Mouse (Mus musculus) embryonic facial prominence, embryonic 11.5 days (tissue): ENCODE data around the gene Uts2. TPM values are rescaled to one million over a fixed set of nuclear protein-coding genes. Genes with fewer than 3 reads are reported as not detected.

ENCODE experiments used
- ATAC-seq: fragments of 200-750 bp; cut with Nextera tagmentation; replicated peaks from 2 replicates; pipeline ENCODE4 v1.8.0; 2017; ENCODE audit warnings: low read depth; ENCODE audit not compliant: insufficient number of reproducible peaks, low FRiP score, low TSS enrichment
- DNase-seq: peaks from one replicate; pipeline ENCODE4 v3.0.0-alpha.2; 2015; ENCODE audit warnings: low spot score
- H3K27ac ChIP-seq: fragments of 300-500 bp; sonication (generic); replicated peaks from 2 replicates; pipeline ENCODE4 v1.5.1; 2014; ENCODE audit warnings: mild to moderate bottlenecking, low read depth, low read length, control low read depth
- H3K27me3 ChIP-seq: fragments of 300-500 bp; sonication (generic); 2 replicates; pipeline ENCODE4 v1.6.1; 2014; ENCODE audit warnings: mild to moderate bottlenecking, low read length, moderate library complexity, mixed read lengths; ENCODE audit not compliant: control insufficient read depth, insufficient read depth
- H3K36me3 ChIP-seq: fragments of 300-500 bp; sonication (generic); replicated peaks from 2 replicates; pipeline ENCODE4 v1.6.1; 2014; ENCODE audit warnings: low read depth, mild to moderate bottlenecking, low read length, moderate library complexity, mixed read lengths; ENCODE audit not compliant: control insufficient read depth, insufficient read depth
- H3K4me1 ChIP-seq: fragments of 300-500 bp; sonication (generic); 2 replicates; pipeline ENCODE4 v1.6.1; 2014; ENCODE audit warnings: low read length, mixed read lengths; ENCODE audit not compliant: control insufficient read depth, insufficient read depth
- H3K4me2 ChIP-seq: fragments of 300-500 bp; sonication (generic); 2 replicates; pipeline ENCODE4 v1.6.1; 2014; ENCODE audit warnings: low read depth, mild to moderate bottlenecking, control low read depth, low read length, moderate library complexity
- H3K4me3 ChIP-seq: fragments of 300-500 bp; sonication (generic); 2 replicates; pipeline ENCODE4 v1.5.1; 2014; ENCODE audit warnings: low read depth, low read length, control low read depth
- H3K9ac ChIP-seq: fragments of 300-500 bp; sonication (generic); replicated peaks from 2 replicates; pipeline ENCODE4 v1.6.1; 2014; ENCODE audit warnings: mild to moderate bottlenecking, control low read depth, low read length
- H3K9me3 ChIP-seq: fragments of 300-500 bp; sonication (generic); replicated peaks from 2 replicates; pipeline ENCODE4 v1.6.1; 2016; ENCODE audit warnings: mild to moderate bottlenecking, low read length, inconsistent platforms, mixed read lengths; ENCODE audit not compliant: control insufficient read depth
- WGBS: fragments of 180-500 bp; shearing (Covaris S2); extraction: QIAGEN DNeasy Blood & Tissue Kit; methylation state at CpG from one replicate; pipeline ENCODE4 v1.1.7; 2014; 5-methylcytosine and 5-hydroxymethylcytosine counted together
- polyA plus RNA-seq: library from polyadenylated mRNA; unstranded; fragments of >200 nt; fragmentation: Nextera tagmentation; extraction: Ambion mirVana; gene quantifications from 2 replicates; pipeline ENCODE4 v1.2.1, GENCODE M21; 2014

Uts2 gene
- polyA plus RNA-seq, 1 experiment from 2014 or later = not detected

- ATAC-seq (no peak), DNase-seq (no peak)
- H3K4me2 ChIP-seq = no peak overlapping the region
- H3K4me3 ChIP-seq = no peak overlapping the region
- no peaks in the 10 kb centered on the region for H3K36me3 ChIP-seq
- H3K4me1 ChIP-seq = no peaks in the 10 kb centered on the region
- no peaks in the 10 kb centered on the region for H3K9me3 ChIP-seq
- 89% methylated on average over 9 of the region's 9 CpGs for WGBS
- H3K9ac ChIP-seq = no peak overlapping the region
- no peak overlapping the region for H3K27ac ChIP-seq
- no peaks in the 10 kb centered on the region for H3K27me3 ChIP-seq
Observed at GRCm38 (mm10) chr4:151024152-151024551, 27.3 kb downstream of the Uts2 start.

GRCm38 (mm10) chr4:151027001-151027400, 30.1 kb downstream of the Uts2 start:
- ATAC-seq (no peak; the same call in 1 of the 2 replicates), DNase-seq (peak; percentile 78)
- Histone ChIP-seq H3K9ac (no peak overlapping the region), H3K27me3 (no peaks in the 10 kb centered on the region), H3K36me3 (no peaks in the 10 kb centered on the region), H3K4me2 (no peak overlapping the region), H3K4me1 (no peaks in the 10 kb centered on the region), H3K27ac (no peak overlapping the region), H3K9me3 (no peaks in the 10 kb centered on the region), H3K4me3 (no peak overlapping the region)
- 52% methylated on average over 6 of the region's 6 CpGs for WGBS

- H3K36me3 ChIP-seq = no peaks in the 10 kb centered on the region
- H3K9me3 ChIP-seq = no peaks in the 10 kb centered on the region
- WGBS = 87% methylated on average over 7 of the region's 7 CpGs
- H3K9ac ChIP-seq = no peak overlapping the region
- no peak for DNase-seq
- H3K4me1 ChIP-seq = no peaks in the 10 kb centered on the region
- no peak overlapping the region for H3K4me3 ChIP-seq
- H3K27ac ChIP-seq = no peak overlapping the region
- no peak for ATAC-seq
- no peaks in the 10 kb centered on the region for H3K27me3 ChIP-seq
- no peak overlapping the region for H3K4me2 ChIP-seq
Observed at GRCm38 (mm10) chr4:151036521-151036920, 39.6 kb downstream of the Uts2 start.

GRCm38 (mm10) chr4:151037800-151038199, 40.9 kb downstream of the Uts2 start:
- H3K27me3 ChIP-seq = no peaks in the 10 kb centered on the region
- DNase-seq = no peak
- no peaks in the 10 kb centered on the region for H3K9me3 ChIP-seq
- H3K4me3 ChIP-seq = no peak overlapping the region
- H3K36me3 ChIP-seq = no peaks in the 10 kb centered on the region
- no peak overlapping the region for H3K27ac ChIP-seq
- H3K9ac ChIP-seq = no peak overlapping the region
- no peak overlapping the region for H3K4me2 ChIP-seq
- WGBS = 91% methylated on average over 11 of the region's 11 CpGs
- no peaks in the 10 kb centered on the region for H3K4me1 ChIP-seq
- no peak for ATAC-seq

GRCm38 (mm10) chr4:151041506-151041905, 44.6 kb downstream of the Uts2 start:
- 88% methylated on average over 5 of the region's 5 CpGs for WGBS
- H3K27ac ChIP-seq = no peak overlapping the region
- H3K9ac ChIP-seq = no peak overlapping the region
- no peak for DNase-seq
- H3K4me1 ChIP-seq = no peaks in the 10 kb centered on the region
- H3K4me3 ChIP-seq = no peak overlapping the region
- no peak for ATAC-seq
- no peaks in the 10 kb centered on the region for H3K36me3 ChIP-seq
- H3K4me2 ChIP-seq = no peak overlapping the region
- no peaks in the 10 kb centered on the region for H3K27me3 ChIP-seq
- no peaks in the 10 kb centered on the region for H3K9me3 ChIP-seq

GRCm38 (mm10) chr4:151043281-151043680, 46.4 kb downstream of the Uts2 start:
- no peak overlapping the region for H3K4me3 ChIP-seq
- no peaks in the 10 kb centered on the region for H3K9me3 ChIP-seq
- H3K27me3 ChIP-seq = no peaks in the 10 kb centered on the region
- no peak for ATAC-seq
- H3K4me1 ChIP-seq = no peaks in the 10 kb centered on the region
- peak overlapping the region; percentile 97; the same call in 1 of the 2 replicates for H3K4me2 ChIP-seq
- DNase-seq = no peak
- H3K36me3 ChIP-seq = no peaks in the 10 kb centered on the region; the same call in 1 of the 2 replicates
- no peak overlapping the region for H3K9ac ChIP-seq
- no peak overlapping the region for H3K27ac ChIP-seq
- WGBS = 52% methylated on average over 5 of the region's 5 CpGs

- Histone ChIP-seq H3K27me3 (no peaks in the 10 kb centered on the region), H3K36me3 (no peaks in the 10 kb centered on the region; the same call in 1 of the 2 replicates), H3K27ac (no peak within 1 kb of the TSS), H3K4me2 (peak within 1 kb of the TSS; percentile 97), H3K9ac (peak within 1 kb of the TSS; percentile 67), H3K4me1 (no peaks in the 10 kb centered on the region), H3K4me3 (peak within 1 kb of the TSS; percentile 54), H3K9me3 (no peaks in the 10 kb centered on the region)
- WGBS = under 1% methylated on average over 75 of the region's 79 CpGs
- ATAC-seq (peak; percentile 97), DNase-seq (peak; percentile 95)
Observed at GRCm38 (mm10) chr4:151044037-151044943, 47.4 kb downstream of the Uts2 start, which contains the start of gene Per3. Gene Per3, minus strand, starts transcription at chr4:151044665.

- no peak for ATAC-seq
- Histone ChIP-seq H3K4me2 (peak overlapping the region; percentile 97), H3K9ac (0 out of 2 replicates have a peak overlapping the region, but pooled peaks have one; percentile 10), H3K27me3 (no peaks in the 10 kb centered on the region), H3K9me3 (no peaks in the 10 kb centered on the region), H3K4me3 (peak overlapping the region; percentile 54), H3K36me3 (no peaks in the 10 kb centered on the region; the same call in 1 of the 2 replicates), H3K4me1 (no peaks in the 10 kb centered on the region), H3K27ac (no peak overlapping the region)
- no peak for DNase-seq
- WGBS = 6% methylated on average over 21 of the region's 21 CpGs
Observed at GRCm38 (mm10) chr4:151044944-151045570, 48.2 kb downstream of the Uts2 start.
